Mouse (Mus musculus) left cerebral cortex, adult 2 months (tissue): ENCODE data around the gene Cop1. TPM values are rescaled to one million over a fixed set of nuclear protein-coding genes. Genes with fewer than 3 reads are reported as not detected.

Source experiments
- DNase-seq, 2 experiments: peaks; one replicate each; pipeline ENCODE4 v3.0.0; 2021 to 2022; ENCODE audit warnings: low spot score in 2 of 2, mixed read lengths in 1 of 2; ENCODE audit errors: extremely low spot score in 1 of 2
- H3K27ac ChIP-seq: fragments of 200-600 bp; 2 replicates; pipeline ENCODE4 v1.8.1; 2022
- H3K4me3 ChIP-seq: fragments of 200-600 bp; 2 replicates; pipeline ENCODE4 v1.8.1; 2022
- CTCF ChIP-seq: fragments of 200-600 bp; IDR thresholded peaks from 2 replicates; pipeline ENCODE4 v1.8.1; 2022; ENCODE audit warnings: antibody characterized with exemption, mild to moderate bottlenecking, moderate library complexity
- intact Hi-C: fragments of 180-260 bp; cut with DNase I; formaldehyde crosslinking; loops from one replicate; pipeline ENCODE4 v1.15.1; 2025
- total RNA-seq, 2 experiments: library from RNA; stranded (reverse); gene quantifications; 2 replicates each; pipeline ENCODE4 v1.2.3; 2021

Cop1 gene
- total RNA-seq, 2 experiments from 2014 or later, result 171 to 172 TPM

GRCm38 (mm10) chr1:159301418-159302082 lies 69.4 kb downstream of the Cop1 start:
- intact Hi-C loops, result no loop called here
- no peak overlapping the region for H3K4me3 ChIP-seq
- no peak for TF ChIP-seq CTCF
- DNase-seq, result no peak
- no peak overlapping the region for H3K27ac ChIP-seq

GRCm38 (mm10) chr1:159313625-159314024 lies 81.5 kb downstream of the Cop1 start:
- no peak for DNase-seq
- intact Hi-C loops, result no loop called here
- Histone ChIP-seq H3K27ac (no peak overlapping the region), H3K4me3 (no peak overlapping the region)
- TF ChIP-seq CTCF, result peak; percentile 23

DNA sequence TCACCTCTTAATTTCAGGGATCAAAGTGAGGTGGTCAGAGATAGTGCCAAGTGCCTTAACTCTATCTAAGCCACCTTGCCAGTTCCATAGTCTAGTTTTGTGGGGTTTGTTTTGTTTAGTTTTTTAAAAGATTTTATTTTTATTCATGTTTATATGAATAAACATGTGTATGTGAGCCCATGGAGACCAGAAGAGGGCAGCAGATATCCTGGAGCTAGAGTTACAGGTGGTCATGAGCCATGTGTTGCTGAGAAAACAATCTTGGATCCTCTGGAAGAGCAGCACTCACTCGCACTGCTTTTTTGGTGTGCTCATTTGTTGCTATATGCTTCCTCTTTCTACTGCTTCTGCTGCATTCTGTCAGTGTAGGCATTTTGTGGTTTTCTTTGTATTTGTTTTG lies 90.5 kb downstream of the Cop1 start:
- TF ChIP-seq CTCF, result peak; percentile 44
- Histone ChIP-seq H3K27ac (no peak overlapping the region), H3K4me3 (no peak overlapping the region)
- intact Hi-C loops, result no loop called here
- no peak for DNase-seq

DNA sequence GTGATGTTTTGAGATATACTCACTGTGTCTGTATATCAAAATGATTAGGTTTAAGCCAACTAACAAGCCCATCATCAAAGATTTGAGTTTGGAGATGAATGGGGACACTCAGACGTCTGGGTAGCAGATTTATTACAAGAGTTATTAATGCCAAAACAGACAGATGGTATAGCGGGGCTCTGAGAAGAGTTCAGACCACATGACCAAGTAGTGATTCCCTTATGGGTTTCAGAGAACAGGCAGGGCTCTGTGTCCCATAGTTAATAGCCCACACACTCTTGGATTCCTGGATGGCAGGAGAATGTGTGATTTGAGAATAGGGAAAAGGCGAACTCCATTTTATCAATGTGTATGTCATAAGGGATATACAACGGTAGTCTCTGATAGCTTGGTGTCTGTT lies 98.9 kb downstream of the Cop1 start:
- intact Hi-C loops, result no loop called here
- no peak for DNase-seq
- Histone ChIP-seq H3K4me3 (no peak overlapping the region), H3K27ac (no peak overlapping the region)
- TF ChIP-seq CTCF, result no peak

DNA sequence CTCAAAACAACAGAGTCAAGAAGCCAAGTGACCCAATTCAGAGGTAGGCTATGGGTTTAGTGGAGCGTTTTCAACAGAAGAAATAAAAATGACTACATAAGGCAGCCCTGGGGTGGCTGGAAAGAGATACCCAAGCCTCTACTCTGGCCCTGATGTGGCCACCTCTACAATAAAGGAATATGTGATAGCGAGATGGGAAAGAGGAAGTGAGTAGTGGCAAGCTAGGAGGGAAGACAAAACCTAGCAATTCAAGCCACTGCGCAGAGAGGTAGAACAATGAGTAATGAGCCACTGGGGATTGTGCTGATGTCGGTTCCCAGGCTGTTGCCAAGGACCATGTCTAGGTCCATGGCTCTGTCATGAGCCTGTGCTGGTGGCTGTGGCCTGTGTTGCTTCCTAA lies 102.0 kb downstream of the Cop1 start:
- no peak for DNase-seq
- Histone ChIP-seq H3K27ac (no peak overlapping the region), H3K4me3 (no peak overlapping the region)
- intact Hi-C loops, result no loop called here
- no peak for TF ChIP-seq CTCF

- no peak overlapping the region for H3K27ac ChIP-seq
- H3K4me3 ChIP-seq, result no peak overlapping the region
- no peak for TF ChIP-seq CTCF
- DNase-seq, result no peak
- intact Hi-C loops, result no loop called here
Observed at GRCm38 (mm10) chr1:159342355-159342754, 110.2 kb downstream of the Cop1 start.

- H3K4me3 ChIP-seq, result no peak overlapping the region
- TF ChIP-seq CTCF, result no peak
- DNase-seq, result peak in 1 of 2 experiments; percentile 22
- intact Hi-C loops, result no loop called here
- H3K27ac ChIP-seq, result no peak overlapping the region
Observed at GRCm38 (mm10) chr1:159355027-159355570, 123.0 kb downstream of the Cop1 start.

DNA sequence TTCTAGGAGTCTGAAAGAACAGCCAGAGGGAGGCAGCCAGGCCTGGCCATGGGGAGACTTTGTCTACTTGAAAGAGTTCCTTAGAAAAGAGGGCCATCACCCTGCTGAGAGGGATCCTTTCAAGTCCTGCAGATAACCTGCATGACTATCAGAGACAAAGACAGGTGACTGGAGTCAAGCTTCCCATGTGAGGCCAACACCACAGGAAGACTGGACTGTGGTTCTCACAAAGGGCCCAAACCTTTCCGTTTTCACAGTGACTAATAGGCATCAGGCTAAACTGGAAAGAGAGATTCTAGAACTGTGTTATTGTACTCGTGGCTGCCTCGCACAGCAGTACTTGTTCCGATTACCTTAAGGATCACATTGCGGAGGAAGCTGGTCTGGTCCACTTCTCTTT lies 126.6 kb downstream of the Cop1 start:
- H3K27ac ChIP-seq, result no peak overlapping the region
- no peak overlapping the region for H3K4me3 ChIP-seq
- DNase-seq, result no peak
- intact Hi-C loops, result no loop called here
- no peak for TF ChIP-seq CTCF

GRCm38 (mm10) chr1:159371881-159372390 lies 139.8 kb downstream of the Cop1 start:
- H3K27ac ChIP-seq, result no peak overlapping the region
- intact Hi-C loops, result no loop called here
- H3K4me3 ChIP-seq, result no peak overlapping the region
- DNase-seq, result no peak
- TF ChIP-seq CTCF, result no peak

GRCm38 (mm10) chr1:159382218-159382617 lies 150.1 kb downstream of the Cop1 start:
- no peak for TF ChIP-seq CTCF
- DNase-seq, result no peak
- intact Hi-C loops, result loop anchor here (5.0 kb wide), 1 partner anchor 800 kb away; no protein-coding TSS in a partner anchor
- Histone ChIP-seq H3K27ac (no peak overlapping the region), H3K4me3 (no peak overlapping the region)

DNA sequence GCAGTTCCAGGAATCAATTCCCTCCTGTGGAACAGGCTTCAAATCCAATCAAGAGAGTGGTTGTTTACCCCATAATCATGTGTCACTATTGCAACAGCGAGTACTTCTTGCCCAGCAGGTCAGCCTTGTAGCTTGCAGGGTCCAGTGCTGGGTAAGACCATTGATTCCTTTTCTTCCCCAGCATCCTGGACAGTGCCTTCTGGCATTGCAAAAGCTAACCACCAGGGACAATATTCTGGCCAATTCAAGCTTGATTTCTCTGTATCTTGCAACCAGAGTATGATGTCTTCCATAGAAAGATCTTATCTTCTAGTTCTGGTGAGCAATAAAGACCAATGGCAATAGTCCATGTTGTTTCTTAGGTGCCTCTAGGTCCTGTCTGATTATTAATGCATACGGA lies 150.8 kb downstream of the Cop1 start:
- no peak for DNase-seq
- Histone ChIP-seq H3K4me3 (no peak overlapping the region), H3K27ac (no peak overlapping the region)
- intact Hi-C loops, result loop anchor here (5.0 kb wide), 1 partner anchor 799 kb away; no protein-coding TSS in a partner anchor
- no peak for TF ChIP-seq CTCF

DNA sequence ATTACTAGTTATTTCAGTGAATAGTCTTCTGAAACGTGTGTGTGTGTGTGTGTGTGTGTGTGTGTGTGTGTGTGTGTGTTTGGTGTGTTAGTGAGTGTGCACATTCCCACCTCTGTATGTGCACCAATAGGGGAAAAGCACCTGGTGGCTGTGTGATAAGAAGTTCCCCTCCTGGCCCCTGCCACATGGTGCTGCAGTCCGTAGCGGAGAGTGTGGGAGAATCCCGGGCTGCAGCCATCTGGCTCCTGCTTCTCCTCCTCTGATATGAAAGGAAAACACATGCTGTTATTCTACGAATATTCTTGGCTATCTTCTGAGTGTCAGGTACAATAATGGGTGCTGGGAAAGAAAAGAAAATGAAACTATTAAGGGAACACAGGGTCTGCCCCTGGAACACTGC lies 154.3 kb downstream of the Cop1 start:
- intact Hi-C loops, result no loop called here
- no peak for TF ChIP-seq CTCF

GRCm38 (mm10) chr1:159388565-159389024 lies 156.5 kb downstream of the Cop1 start:
- intact Hi-C loops, result no loop called here
- DNase-seq, result no peak
- no peak for TF ChIP-seq CTCF
- no peak overlapping the region for H3K27ac ChIP-seq
- H3K4me3 ChIP-seq, result no peak overlapping the region

More for the DNA sequence above, 154.3 kb downstream of the Cop1 start:
- Histone ChIP-seq H3K27ac (no peak overlapping the region), H3K4me3 (no peak overlapping the region)
- peak in 1 of 2 experiments; percentile 43 for DNase-seq
